Mouse (Mus musculus) adrenal gland, adult (tissue): ENCODE results near the gene Gal3st4.

Experiments
- DNase-seq, 2 experiments: peaks; one replicate each; pipeline ENCODE4 v3.0.0; 2022 to 2023; ENCODE audit warnings: low spot score in 1 of 2; ENCODE audit not compliant: inconsistent age in 2 of 2

Gene Gal3st4

DNA sequence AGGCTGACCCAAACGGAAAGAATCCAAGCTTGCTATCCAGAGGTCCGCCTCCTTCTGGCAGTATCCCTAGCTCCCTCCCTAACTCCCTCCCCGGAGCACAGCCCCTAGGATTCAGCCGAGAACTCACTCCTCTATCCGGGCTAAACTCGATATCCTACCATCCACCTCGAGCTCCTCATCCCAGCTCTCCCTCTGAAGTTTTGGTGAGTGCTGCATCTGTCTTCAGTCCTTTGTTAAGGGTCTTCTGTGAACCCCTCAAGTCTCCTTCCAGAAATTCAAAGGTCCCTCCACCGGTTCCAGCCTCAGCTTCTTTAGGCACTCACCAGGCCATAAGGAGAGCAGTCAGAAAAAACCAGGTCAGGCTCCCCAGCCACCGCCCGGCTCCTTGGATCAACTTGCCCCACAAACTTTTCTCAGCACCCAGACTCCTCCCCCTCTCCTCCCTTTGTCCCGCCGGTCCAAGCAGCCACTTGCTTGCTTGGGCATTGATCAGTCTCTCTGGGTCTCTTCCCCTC is at the start of gene Gal3st4:
Gene Gal3st4 (minus strand): TSS at position 432 of the 515 bp plus-strand sequence.
- peak in 1 of 2 experiments; percentile 26 for DNase-seq

DNA sequence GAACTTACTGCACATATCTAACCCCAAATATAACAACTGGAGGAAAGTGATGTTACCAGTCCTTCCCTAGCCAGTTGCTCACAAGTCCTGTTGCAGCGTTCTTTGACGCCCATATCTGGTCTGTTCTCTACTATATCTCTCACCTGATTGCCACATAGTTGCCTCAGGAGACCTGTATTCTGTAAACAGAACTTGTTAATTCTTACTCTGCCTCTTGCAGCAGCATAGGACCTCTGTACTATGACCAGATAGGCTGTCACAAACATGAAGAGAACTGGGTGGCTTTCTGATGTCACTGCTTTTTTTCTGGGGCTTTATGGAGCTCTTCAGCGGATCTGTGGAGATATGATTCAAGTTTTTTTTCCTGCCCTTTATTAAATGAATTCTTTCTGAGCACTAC is 40.2 kb upstream of the Gal3st4 start:
- no peak for DNase-seq

- no peak for DNase-seq
Observed at GRCm38 (mm10) chr5:138299613-138300012, 27.0 kb upstream of the Gal3st4 start.

DNA sequence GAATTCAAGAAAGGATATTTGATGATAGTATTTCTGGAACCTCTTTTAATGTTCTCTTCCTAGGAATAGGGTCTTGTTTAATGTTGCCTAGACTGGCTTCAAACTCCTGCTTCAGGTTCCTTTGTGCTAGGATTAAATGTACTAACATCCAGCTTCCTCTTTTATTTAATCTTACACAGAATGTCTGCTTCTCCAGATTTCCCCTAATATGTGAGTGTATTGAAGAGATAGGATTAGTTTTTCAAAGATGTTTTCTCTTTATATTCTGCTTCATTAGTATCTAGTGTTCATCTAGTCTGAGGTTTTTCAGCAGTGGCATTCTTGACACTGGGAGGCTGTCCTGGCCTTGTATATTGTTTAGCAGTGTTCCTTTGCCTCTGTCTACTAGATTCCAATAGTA is 21.5 kb upstream of the Gal3st4 start:
- DNase-seq, result no peak

GRCm38 (mm10) chr5:138291638-138292037 is 19.0 kb upstream of the Gal3st4 start:
- DNase-seq, result no peak

- DNase-seq, result no peak
Observed at GRCm38 (mm10) chr5:138287861-138288260, 15.2 kb upstream of the Gal3st4 start.

GRCm38 (mm10) chr5:138283540-138283939 is 10.9 kb upstream of the Gal3st4 start:
- DNase-seq, result no peak

- DNase-seq, result no peak
Observed at GRCm38 (mm10) chr5:138281798-138282197, 9.2 kb upstream of the Gal3st4 start.

DNA sequence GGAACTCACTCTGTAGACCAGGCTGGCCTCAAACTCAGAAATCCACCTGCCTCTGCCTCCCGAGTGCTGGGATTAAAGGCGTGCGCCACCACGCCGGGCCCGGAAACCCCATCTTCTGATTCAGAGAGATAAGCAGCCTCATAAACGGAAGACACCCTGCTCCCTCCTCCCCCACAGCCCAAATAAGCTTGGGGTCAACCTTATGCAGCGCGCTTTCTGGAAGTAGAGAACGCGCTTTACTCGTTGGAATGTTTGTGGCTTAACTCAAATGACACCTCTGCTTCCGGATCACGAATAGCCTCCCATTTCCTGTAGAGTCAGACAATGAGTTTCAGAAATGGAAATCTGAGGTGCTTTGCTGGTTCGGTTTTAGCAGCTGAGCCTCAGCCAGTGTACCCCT is 8.2 kb upstream of the Gal3st4 start:
- peak in 1 of 2 experiments; percentile 16 for DNase-seq

GRCm38 (mm10) chr5:138280425-138280768 is 7.8 kb upstream of the Gal3st4 start:
- no peak for DNase-seq

GRCm38 (mm10) chr5:138279585-138280424 is 7.2 kb upstream of the Gal3st4 start, which contains the start of the genes Gm43720, Gpc2 and Stag3:
Gene Gm43720 (minus strand): TSS chr5:138279958.
Gene Gpc2 (minus strand): TSS chr5:138280005.
Gene Stag3 (plus strand): TSS chr5:138280240.
- DNase-seq, result peak; percentile 86 to 92

- DNase-seq, result no peak
Observed at GRCm38 (mm10) chr5:138277994-138278393, 5.4 kb upstream of the Gal3st4 start.

DNA sequence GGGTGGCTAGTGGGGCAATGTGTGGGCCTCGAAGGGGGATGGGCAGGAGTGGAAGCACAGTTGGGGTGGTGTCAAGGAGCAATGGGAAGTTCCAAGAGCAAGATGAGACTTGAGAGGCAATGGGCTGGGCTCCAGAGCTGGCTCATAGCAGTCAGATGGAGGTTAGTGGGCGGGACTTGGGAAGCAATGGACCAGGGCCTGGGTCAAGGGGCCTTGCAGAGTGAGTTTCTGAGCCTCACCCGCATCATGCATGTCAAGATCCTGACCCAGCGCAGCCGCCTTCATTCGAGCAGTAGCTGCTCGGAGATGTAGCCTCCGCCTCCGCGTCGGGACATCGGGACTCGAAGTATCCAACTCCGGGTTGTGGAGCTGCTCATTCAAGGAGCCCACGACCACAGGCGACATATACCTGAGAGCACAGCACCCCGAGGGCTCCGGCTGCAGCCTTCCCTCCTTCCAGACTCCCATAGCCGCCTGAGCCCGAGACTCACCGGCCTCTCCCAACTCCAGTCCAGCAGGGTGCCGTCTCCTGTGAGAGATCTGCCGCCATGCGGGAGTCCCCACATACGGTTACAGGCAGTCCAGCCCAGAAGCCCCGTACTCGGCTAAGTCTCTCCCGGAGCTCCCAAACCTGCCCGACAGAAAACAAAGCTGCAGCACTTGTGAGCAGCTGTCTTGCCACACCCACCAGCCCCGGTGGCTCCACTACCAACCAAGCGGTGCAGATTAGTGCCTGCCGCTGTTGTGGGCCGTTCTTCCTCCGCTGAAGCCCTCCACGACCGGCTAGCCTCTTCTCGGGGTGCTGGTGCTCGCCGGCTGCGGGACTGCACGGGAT is 2.8 kb upstream of the Gal3st4 start:
- DNase-seq, result peak in 1 of 2 experiments; percentile 33

DNA sequence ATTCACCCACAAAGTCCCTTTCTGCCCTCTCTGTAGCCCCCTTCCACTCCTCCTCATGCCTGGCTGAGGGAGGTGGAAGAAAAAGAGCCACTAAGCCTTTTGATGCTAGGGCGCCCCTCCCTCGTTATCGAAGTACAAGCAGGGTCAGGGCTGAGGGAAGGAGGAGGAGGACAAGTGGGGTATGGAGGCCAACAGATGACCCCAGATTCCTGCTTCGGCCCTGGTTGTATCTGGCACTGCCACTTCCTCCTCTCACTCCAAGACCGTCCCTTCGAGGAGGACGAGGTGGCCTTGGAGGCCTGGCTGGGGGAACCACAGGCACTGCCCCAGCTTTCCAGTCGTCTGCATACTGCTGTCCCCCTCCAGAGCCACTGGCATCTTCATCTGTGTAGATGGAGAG is 1.5 kb upstream of the Gal3st4 start:
- no peak for DNase-seq

DNA sequence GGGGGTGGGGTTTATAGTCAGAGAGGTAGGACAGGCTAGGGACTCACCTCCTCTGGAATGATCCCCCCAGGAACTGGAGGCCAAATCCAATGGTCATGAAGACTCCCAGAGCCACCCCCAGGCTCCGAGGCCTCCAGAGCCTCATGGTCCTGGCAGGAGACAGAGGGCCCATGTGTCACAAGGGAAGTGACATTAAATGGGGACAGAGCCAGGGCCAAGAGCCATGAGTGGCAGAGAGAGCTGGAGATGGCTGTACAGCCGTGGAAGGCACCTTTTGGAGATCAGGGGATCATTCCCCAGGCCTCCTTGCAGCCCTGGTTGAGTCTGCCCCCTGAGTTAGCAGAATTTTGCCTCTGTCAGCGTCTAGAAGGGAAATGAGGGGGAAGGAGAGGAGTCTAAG is 1.4 kb downstream of the Gal3st4 start:
- peak in 1 of 2 experiments; percentile 26 for DNase-seq

DNA sequence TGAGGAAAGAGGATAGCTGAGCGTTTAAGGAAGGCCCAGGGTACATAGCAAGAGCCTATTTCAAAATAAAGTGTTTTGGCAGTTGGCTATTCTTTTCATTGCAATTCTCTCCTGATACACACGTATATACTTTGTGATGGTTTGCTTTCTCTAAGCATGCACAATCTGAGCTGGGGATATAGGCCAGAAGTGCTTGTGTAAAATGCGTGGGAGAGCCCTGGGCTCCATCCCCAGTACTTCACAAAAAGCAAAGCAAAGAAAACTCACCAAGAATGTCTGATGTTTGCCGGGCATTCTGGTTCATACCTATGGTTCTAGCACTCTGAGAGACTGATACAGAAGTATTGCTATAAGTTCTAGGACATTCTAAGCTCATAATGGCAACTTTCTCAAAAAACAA is 3.7 kb downstream of the Gal3st4 start:
- no peak for DNase-seq

DNA sequence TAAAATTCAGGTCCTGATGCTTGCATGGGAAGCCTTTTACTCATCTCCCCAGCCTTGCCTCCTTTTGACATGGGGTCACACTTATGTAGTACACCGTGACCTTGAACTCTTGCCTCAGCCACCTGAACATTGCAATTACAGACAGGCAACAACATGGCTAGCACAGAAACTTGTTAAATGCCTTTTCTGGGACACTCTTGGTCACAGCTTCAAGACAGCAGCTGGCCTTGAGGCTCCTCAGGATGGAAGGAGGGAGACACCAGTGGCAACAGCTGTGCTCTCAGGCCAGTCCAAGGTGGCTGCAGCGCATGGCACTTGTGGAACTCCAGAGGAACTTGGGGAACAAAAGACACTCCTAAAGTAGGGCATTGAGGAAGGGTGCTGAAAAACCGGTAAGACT is 5.5 kb downstream of the Gal3st4 start:
- peak in 1 of 2 experiments; percentile 14 for DNase-seq

DNA sequence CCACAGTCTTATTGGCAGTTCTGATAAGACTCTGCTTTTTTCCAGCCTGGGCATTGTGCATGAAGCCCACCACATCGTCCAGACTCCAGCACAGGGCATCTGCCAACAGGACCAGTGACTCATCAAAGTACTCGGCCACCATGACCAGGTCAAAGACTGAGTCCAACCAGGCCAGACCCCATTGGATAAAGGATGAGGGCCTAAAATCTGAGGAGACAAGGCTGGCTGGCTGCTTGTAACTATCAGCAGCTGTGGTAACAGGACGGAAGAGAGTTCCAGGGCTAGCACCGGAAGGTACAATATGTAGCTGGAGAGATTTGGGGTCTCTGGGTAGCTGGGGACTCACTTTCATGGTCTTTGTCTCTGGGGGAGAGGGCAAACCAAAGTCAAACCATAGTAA is 6.9 kb downstream of the Gal3st4 start:
- peak in 1 of 2 experiments; percentile 12 for DNase-seq

GRCm38 (mm10) chr5:138264207-138264578 is 8.4 kb downstream of the Gal3st4 start:
- no peak for DNase-seq

GRCm38 (mm10) chr5:138263260-138264206 is 9.1 kb downstream of the Gal3st4 start, which contains the start of gene BC037034:
Gene BC037034 (minus strand): TSS chr5:138264033.
- peak; percentile 93 to 97 for DNase-seq
